Mouse (Mus musculus) right cerebral cortex, postnatal 25 days (tissue): ENCODE data around the gene Per2.

Experiments
- DNase-seq: peaks from one replicate; pipeline ENCODE4 v3.0.0; 2022

The Per2 gene

GRCm38 (mm10) chr1:91373414-91373835 is 85.7 kb downstream of the Per2 start:
- no peak for DNase-seq

GRCm38 (mm10) chr1:91370055-91370454 is 89.1 kb downstream of the Per2 start:
- no peak for DNase-seq

GRCm38 (mm10) chr1:91369408-91369807 is 89.7 kb downstream of the Per2 start:
- no peak for DNase-seq

GRCm38 (mm10) chr1:91367295-91367694 is 91.8 kb downstream of the Per2 start:
- DNase-seq, result no peak

DNA sequence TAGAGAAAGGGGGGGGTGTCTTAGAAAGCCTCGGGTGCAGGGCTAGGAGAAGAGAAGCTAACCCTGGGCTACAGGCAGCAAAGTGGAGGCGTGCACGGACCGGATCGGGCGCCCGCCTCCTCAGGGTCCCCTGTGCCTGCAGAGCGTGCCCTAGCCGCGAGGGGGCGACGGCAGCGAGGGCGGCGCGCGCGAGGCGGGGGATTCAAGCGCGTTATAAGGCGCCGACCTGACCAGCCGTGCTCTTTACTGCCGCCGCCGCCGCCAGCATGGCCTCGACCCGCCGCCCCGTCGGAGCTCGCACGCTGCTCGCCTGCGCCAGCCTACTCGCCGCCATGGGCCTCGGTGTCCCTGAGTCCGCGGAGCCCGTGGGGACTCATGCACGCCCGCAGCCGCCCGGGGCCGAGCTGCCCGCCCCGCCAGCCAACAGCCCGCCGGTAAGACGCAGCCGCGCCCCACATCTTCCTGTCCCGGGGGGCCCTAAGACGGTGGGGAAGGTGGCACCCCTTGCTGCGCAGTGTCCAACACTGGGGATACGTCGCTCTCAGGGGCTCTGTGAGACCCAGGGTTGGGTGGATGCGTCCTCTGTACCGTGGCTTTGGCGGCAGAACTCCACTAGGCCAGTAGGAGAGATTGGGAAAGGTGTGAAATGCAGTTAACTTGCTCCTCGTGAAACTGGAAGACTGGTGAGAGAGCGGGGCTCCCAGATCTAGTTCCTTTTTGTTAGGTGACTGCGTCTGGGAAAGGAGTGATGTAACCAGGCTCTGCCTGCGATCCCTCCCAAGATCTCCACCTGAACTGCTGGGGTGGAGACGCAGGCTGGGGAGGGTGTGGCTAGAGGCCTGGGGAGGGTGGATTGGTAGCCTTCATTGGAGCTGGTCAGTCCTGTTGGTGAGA is 92.7 kb downstream of the Per2 start, which contains the start of gene Erfe:
Gene Erfe, plus strand, starts transcription at position 216 of the 894 bp plus-strand sequence.
- peak; percentile 36 for DNase-seq
